Mouse (Mus musculus): ENCODE data around the gene Egfl8. TPM values are rescaled to one million over a fixed set of nuclear protein-coding genes. Genes with fewer than 3 reads are reported as not detected.

Gene Egfl8
- polyA plus RNA-seq, 1 experiment from 2014 or later, result 2.3 TPM

- peak; percentile 78 for DNase-seq (ENCODE audit: low spot score)
- no peak overlapping the region for H3K4me3 ChIP-seq (ENCODE audit: low read depth, low read length)
- 62% methylated on average over 9 of the region's 9 CpGs for WGBS
These were observed 38.0 kb upstream of the Egfl8 start for GRCm38 (mm10) chr17:34653746-34654285.

DNA sequence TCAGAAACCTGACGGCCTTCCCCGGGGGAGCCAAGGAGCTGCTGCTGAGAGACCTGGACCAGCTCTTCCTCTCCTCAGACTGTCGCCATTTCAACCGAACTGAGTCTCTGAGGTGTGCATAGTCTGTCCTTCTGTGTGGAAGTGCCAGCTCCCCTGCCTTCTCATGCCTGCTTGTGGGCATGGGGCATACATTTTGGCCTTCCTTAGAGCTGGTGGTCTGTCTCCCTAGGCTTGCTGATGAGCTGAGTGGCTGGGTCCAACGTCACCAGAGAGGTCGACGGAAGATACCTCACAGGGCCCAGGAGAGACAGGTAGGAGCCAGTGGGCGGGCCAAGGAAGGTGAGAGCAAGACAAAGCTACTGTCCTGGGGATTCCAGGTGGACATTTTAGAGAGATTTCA is 37.2 kb upstream of the Egfl8 start:
- 89% methylated on average over 8 of the region's 8 CpGs for WGBS
- no peak for ATAC-seq (replicated peaks; ENCODE audit: low FRiP score)
- Histone ChIP-seq H3K9ac (ENCODE audit: low read length) (no peak overlapping the region), H3K36me3 (ENCODE audit: control insufficient read depth, insufficient read depth, low read length) (peaks cover 4% of the 10 kb centered on the region; the same call in 1 of the 2 replicates), H3K27ac (ENCODE audit: low read depth, low read length) (no peak overlapping the region), H3K27me3 (ENCODE audit: control insufficient read depth, insufficient read depth, low read length) (no peaks in the 10 kb centered on the region), H3K4me2 (ENCODE audit: low read depth, low read length, severe bottlenecking) (no peak overlapping the region), H3K9me3 (ENCODE audit: control insufficient read depth, low read length) (no peaks in the 10 kb centered on the region), H3K4me3 (ENCODE audit: low read depth, low read length) (no peak overlapping the region), H3K4me1 (replicated peaks; ENCODE audit: control insufficient read depth, insufficient read depth, low read length) (peaks cover 8% of the 10 kb centered on the region)
- no peak for DNase-seq (ENCODE audit: low spot score)

More at GRCm38 (mm10) chr17:34653746-34654285, 38.0 kb upstream of the Egfl8 start:
- Histone ChIP-seq H3K4me1 (replicated peaks; ENCODE audit: control insufficient read depth, insufficient read depth, low read length) (peaks cover 3% of the 10 kb centered on the region; the same call in 1 of the 2 replicates), H3K9me3 (ENCODE audit: control insufficient read depth, low read length) (no peaks in the 10 kb centered on the region), H3K36me3 (ENCODE audit: control insufficient read depth, insufficient read depth, low read length) (peaks cover 4% of the 10 kb centered on the region; the same call in 1 of the 2 replicates), H3K9ac (ENCODE audit: low read length) (no peak overlapping the region), H3K4me2 (ENCODE audit: low read depth, low read length, severe bottlenecking) (no peak overlapping the region), H3K27me3 (ENCODE audit: control insufficient read depth, insufficient read depth, low read length) (no peaks in the 10 kb centered on the region), H3K27ac (ENCODE audit: low read depth, low read length) (no peak overlapping the region)
- ATAC-seq (replicated peaks; ENCODE audit: low FRiP score), result no peak

GRCm38 (mm10) chr17:34652546-34652945 is 36.8 kb upstream of the Egfl8 start:
- H3K27me3 ChIP-seq (ENCODE audit: control insufficient read depth, insufficient read depth, low read length), result no peaks in the 10 kb centered on the region
- ATAC-seq (replicated peaks; ENCODE audit: low FRiP score), result no peak
- H3K4me3 ChIP-seq (ENCODE audit: low read depth, low read length), result no peak overlapping the region
- 90% methylated on average over 10 of the region's 10 CpGs for WGBS
- no peak overlapping the region for H3K4me2 ChIP-seq (ENCODE audit: low read depth, low read length, severe bottlenecking)
- no peak overlapping the region for H3K27ac ChIP-seq (ENCODE audit: low read depth, low read length)
- H3K9ac ChIP-seq (ENCODE audit: low read length), result no peak overlapping the region
- peaks cover 4% of the 10 kb centered on the region; the same call in 1 of the 2 replicates for H3K36me3 ChIP-seq (ENCODE audit: control insufficient read depth, insufficient read depth, low read length)
- peaks cover 12% of the 10 kb centered on the region for H3K4me1 ChIP-seq (replicated peaks; ENCODE audit: control insufficient read depth, insufficient read depth, low read length)
- H3K9me3 ChIP-seq (ENCODE audit: control insufficient read depth, low read length), result no peaks in the 10 kb centered on the region
- peak; percentile 52 for DNase-seq (ENCODE audit: low spot score)

GRCm38 (mm10) chr17:34651507-34652221 is 35.9 kb upstream of the Egfl8 start:
- Histone ChIP-seq H3K27me3 (ENCODE audit: control insufficient read depth, insufficient read depth, low read length) (no peaks in the 10 kb centered on the region), H3K4me3 (ENCODE audit: low read depth, low read length) (no peak overlapping the region), H3K9me3 (ENCODE audit: control insufficient read depth, low read length) (no peaks in the 10 kb centered on the region), H3K4me2 (ENCODE audit: low read depth, low read length, severe bottlenecking) (no peak overlapping the region), H3K27ac (ENCODE audit: low read depth, low read length) (no peak overlapping the region), H3K36me3 (ENCODE audit: control insufficient read depth, insufficient read depth, low read length) (peaks cover 4% of the 10 kb centered on the region; the same call in 1 of the 2 replicates), H3K9ac (ENCODE audit: low read length) (no peak overlapping the region), H3K4me1 (replicated peaks; ENCODE audit: control insufficient read depth, insufficient read depth, low read length) (peaks cover 12% of the 10 kb centered on the region)
- DNase-seq (ENCODE audit: low spot score) (peak; percentile 71), ATAC-seq (replicated peaks; ENCODE audit: low FRiP score) (no peak)
- WGBS, result 50% methylated on average over 19 of the region's 19 CpGs

GRCm38 (mm10) chr17:34650781-34651180 is 35.0 kb upstream of the Egfl8 start:
- Histone ChIP-seq H3K9me3 (ENCODE audit: control insufficient read depth, low read length) (no peaks in the 10 kb centered on the region), H3K36me3 (ENCODE audit: control insufficient read depth, insufficient read depth, low read length) (peaks cover 4% of the 10 kb centered on the region; the same call in 1 of the 2 replicates), H3K4me3 (ENCODE audit: low read depth, low read length) (no peak overlapping the region), H3K4me1 (replicated peaks; ENCODE audit: control insufficient read depth, insufficient read depth, low read length) (peaks cover 9% of the 10 kb centered on the region), H3K4me2 (ENCODE audit: low read depth, low read length, severe bottlenecking) (no peak overlapping the region), H3K27me3 (ENCODE audit: control insufficient read depth, insufficient read depth, low read length) (no peaks in the 10 kb centered on the region), H3K27ac (ENCODE audit: low read depth, low read length) (no peak overlapping the region), H3K9ac (ENCODE audit: low read length) (no peak overlapping the region)
- DNase-seq (ENCODE audit: low spot score) (peak; percentile 45), ATAC-seq (replicated peaks; ENCODE audit: low FRiP score) (no peak)
- 91% methylated on average over 14 of the region's 14 CpGs for WGBS

DNA sequence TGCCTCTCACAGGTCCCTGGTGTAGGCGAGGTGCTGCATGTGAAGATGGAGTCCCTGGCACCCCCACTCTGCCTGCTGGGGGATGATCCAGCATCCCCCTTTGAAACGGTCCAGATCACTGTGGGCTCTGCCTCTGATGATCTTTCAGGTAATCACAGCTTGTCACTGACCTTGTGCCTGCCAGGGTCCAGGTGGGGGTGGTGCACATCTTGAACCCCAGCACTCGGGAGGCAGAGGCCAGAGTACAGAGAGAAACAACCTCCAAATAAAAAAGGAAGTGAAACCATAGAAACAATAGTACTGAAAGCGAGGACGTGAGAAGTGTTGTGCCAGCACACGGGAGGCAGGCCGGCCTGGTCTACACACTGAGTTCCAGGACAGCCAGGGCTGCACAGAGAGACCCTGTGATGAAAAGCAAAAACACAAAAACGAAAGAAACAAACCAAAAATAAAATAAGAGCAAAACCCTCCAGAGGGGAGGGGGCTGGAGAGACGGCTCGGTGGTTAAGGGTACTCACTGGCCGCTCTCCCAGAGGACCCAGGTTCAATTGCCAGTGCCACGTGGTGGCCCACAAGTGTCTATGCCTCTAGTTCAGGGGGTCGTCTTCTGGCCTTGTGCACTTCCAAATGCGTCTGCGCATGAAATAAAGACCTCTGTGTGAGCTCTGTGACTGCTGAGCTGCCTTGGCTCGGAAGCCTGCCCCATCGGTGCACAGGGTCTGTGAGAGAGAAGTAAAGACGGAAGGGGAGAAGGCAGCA is 33.5 kb upstream of the Egfl8 start:
- peaks cover 11% of the 10 kb centered on the region for H3K4me1 ChIP-seq (replicated peaks; ENCODE audit: control insufficient read depth, insufficient read depth, low read length)
- ATAC-seq (replicated peaks; ENCODE audit: low FRiP score) (no peak), DNase-seq (ENCODE audit: low spot score) (no peak)
- H3K9ac ChIP-seq (ENCODE audit: low read length), result no peak overlapping the region
- peaks cover 4% of the 10 kb centered on the region; the same call in 1 of the 2 replicates for H3K36me3 ChIP-seq (ENCODE audit: control insufficient read depth, insufficient read depth, low read length)
- WGBS, result 86% methylated on average over 18 of the region's 18 CpGs
- H3K27ac ChIP-seq (ENCODE audit: low read depth, low read length), result no peak overlapping the region
- H3K4me2 ChIP-seq (ENCODE audit: low read depth, low read length, severe bottlenecking), result no peak overlapping the region
- no peak overlapping the region for H3K4me3 ChIP-seq (ENCODE audit: low read depth, low read length)
- no peaks in the 10 kb centered on the region for H3K9me3 ChIP-seq (ENCODE audit: control insufficient read depth, low read length)
- no peaks in the 10 kb centered on the region for H3K27me3 ChIP-seq (ENCODE audit: control insufficient read depth, insufficient read depth, low read length)

DNA sequence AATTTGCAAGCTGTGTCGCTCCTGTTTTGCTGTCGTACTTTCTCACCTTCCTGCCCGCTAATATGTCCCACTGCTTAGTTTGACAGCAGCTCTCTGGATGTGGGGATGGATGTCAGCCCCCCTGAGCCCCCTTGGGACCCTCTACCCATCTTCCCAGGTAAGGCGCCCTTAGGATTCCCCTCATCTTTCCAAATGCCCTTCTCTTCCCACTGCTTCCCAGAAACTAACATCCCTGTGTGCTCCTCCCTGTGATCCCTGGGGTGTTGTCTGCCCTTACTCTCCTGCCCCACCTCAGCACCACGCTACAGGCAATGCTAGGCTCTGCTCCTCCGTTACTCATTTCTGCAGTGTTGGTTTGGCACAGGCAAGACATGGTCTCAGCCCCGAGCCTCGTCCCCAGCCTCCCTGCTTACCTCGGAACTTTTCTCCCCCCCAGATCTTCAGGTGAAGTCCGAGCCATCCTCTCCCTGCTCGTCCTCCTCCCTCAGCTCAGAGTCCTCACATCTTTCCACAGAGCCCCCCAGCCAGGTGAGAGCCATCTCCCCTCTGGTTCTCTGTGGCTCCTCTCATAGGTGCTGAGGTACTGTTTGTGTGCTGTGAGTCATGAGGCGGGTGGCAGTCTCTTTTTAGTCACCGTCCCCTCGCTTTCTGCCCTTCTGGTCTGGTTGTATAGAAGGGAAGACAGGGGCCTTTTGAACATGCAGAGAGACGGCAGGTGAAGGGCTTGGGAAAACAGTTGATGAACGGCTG is 32.5 kb upstream of the Egfl8 start:
- peaks cover 4% of the 10 kb centered on the region; the same call in 1 of the 2 replicates for H3K36me3 ChIP-seq (ENCODE audit: control insufficient read depth, insufficient read depth, low read length)
- no peak for ATAC-seq (replicated peaks; ENCODE audit: low FRiP score)
- peak overlapping the region; percentile 17 for H3K9ac ChIP-seq (ENCODE audit: low read length)

More for the DNA sequence above, 32.5 kb upstream of the Egfl8 start:
- Histone ChIP-seq H3K4me1 (replicated peaks; ENCODE audit: control insufficient read depth, insufficient read depth, low read length) (peaks cover 11% of the 10 kb centered on the region), H3K4me3 (ENCODE audit: low read depth, low read length) (peak overlapping the region; percentile 73), H3K4me2 (ENCODE audit: low read depth, low read length, severe bottlenecking) (peak overlapping the region; percentile 87), H3K27me3 (ENCODE audit: control insufficient read depth, insufficient read depth, low read length) (no peaks in the 10 kb centered on the region), H3K27ac (ENCODE audit: low read depth, low read length) (no peak overlapping the region), H3K9me3 (ENCODE audit: control insufficient read depth, low read length) (no peaks in the 10 kb centered on the region)
- WGBS, result 87% methylated on average over 16 of the region's 16 CpGs
- DNase-seq (ENCODE audit: low spot score), result no peak

All from forebrain, embryonic 11.5 days (tissue).